Mouse (Mus musculus) myocyte (in vitro differentiated cells): ENCODE results near the gene Dcdc2a.

ENCODE experiments used
- CEBPB ChIP-seq: IDR thresholded peaks from 2 replicates; pipeline ENCODE4 v1.6.1; 2011; ENCODE audit warnings: mild to moderate bottlenecking, moderate library complexity; ENCODE audit not compliant: poor library complexity, insufficient read depth, severe bottlenecking
- MAX ChIP-seq: IDR thresholded peaks from one replicate; pipeline ENCODE4 v1.6.1; 2011; ENCODE audit warnings: low read depth, mild to moderate bottlenecking, control low read depth
- POLR2A ChIP-seq: IDR thresholded peaks from one replicate; pipeline ENCODE4 v1.6.1; 2011; ENCODE audit warnings: low read depth, mild to moderate bottlenecking, control low read depth, moderate library complexity; ENCODE audit not compliant: insufficient read length
- POLR2AphosphoS2 ChIP-seq: IDR thresholded peaks from one replicate; pipeline ENCODE4 v1.6.1; 2011; ENCODE audit warnings: low read depth, control low read depth; ENCODE audit not compliant: insufficient read length
- TCF12 ChIP-seq: IDR thresholded peaks from one replicate; pipeline ENCODE4 v1.6.1; 2011; ENCODE audit warnings: mild to moderate bottlenecking, control low read depth; ENCODE audit not compliant: poor library complexity, insufficient read depth, severe bottlenecking
- USF1 ChIP-seq: IDR thresholded peaks from one replicate; pipeline ENCODE4 v1.6.1; 2011; ENCODE audit warnings: low read depth, mild to moderate bottlenecking, control low read depth, moderate library complexity

DNA sequence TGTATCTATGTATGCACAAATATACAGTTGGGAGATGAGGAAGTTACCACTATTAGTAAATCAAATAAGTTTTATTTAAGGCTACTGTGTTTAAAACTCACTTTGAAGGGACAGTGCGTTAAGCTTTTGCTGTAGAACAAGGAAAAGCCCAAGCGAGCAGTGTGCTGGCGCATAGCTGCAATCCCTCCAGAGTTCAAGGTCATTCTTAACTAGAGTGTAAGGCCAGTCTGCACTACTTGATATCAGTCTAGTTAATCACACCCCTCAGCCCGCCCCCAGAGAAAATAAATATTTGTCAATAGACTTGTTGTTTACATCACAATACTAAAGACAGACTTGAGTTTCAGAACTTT is 35.3 kb upstream of the Dcdc2a start:
- TF ChIP-seq POLR2A (no peak), POLR2AphosphoS2 (no peak), USF1 (no peak), CEBPB (no peak), MAX (no peak), TCF12 (no peak)
